Mouse (Mus musculus) NIH3T3 (cell line): ENCODE measurements around the gene Slc6a6.

ENCODE experiments used
- DNase-seq: peaks from one replicate; pipeline ENCODE4 v3.0.0-alpha.2; 2012; ENCODE audit warnings: low read depth

Gene Slc6a6

GRCm38 (mm10) chr6:91776543-91776942 is 92.7 kb downstream of the Slc6a6 start:
- peak; percentile 88 for DNase-seq

GRCm38 (mm10) chr6:91779206-91779605 is 95.4 kb downstream of the Slc6a6 start:
- DNase-seq, result peak; percentile 36

- DNase-seq, result no peak
These were observed 101.2 kb downstream of the Slc6a6 start for GRCm38 (mm10) chr6:91785018-91785417.

GRCm38 (mm10) chr6:91788311-91788798 is 104.5 kb downstream of the Slc6a6 start:
- no peak for DNase-seq

GRCm38 (mm10) chr6:91795640-91796039 is 111.8 kb downstream of the Slc6a6 start:
- DNase-seq, result no peak

- DNase-seq, result no peak
These were observed 112.2 kb downstream of the Slc6a6 start for GRCm38 (mm10) chr6:91796064-91796463.

- no peak for DNase-seq
These were observed 112.9 kb downstream of the Slc6a6 start for GRCm38 (mm10) chr6:91796736-91797135.

GRCm38 (mm10) chr6:91798496-91798895 is 114.6 kb downstream of the Slc6a6 start:
- no peak for DNase-seq

- no peak for DNase-seq
These were observed 120.3 kb downstream of the Slc6a6 start for GRCm38 (mm10) chr6:91804177-91804576.

- DNase-seq, result no peak
These were observed 123.3 kb downstream of the Slc6a6 start for GRCm38 (mm10) chr6:91807169-91807568.

GRCm38 (mm10) chr6:91808022-91808421 is 124.2 kb downstream of the Slc6a6 start:
- DNase-seq, result peak; percentile 26
